ENCODE assay signal across 25 mouse cellular contexts in the genomic region with DNA sequence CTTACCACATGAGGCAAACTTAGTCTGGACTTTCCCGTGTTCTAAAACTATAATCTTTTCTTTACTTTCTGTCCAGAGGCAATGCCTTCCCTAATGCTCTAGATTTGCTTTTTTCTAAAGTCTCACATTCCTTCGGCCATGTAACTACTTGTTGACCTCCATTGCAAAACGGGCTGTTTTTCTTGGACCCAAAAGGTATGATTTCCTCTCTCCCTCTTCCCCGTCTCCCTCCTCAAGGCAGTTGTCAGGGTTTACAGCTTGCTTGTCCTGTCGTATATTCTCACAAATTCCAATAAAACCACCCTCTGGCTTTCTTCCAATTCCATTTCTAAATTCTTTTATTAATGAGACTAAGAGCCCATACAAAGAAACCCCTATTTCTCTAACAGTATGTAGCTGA.
DNase-seq lines count a peak whose midpoint lies in the region; ATAC-seq and TF ChIP-seq lines count a peak whose summit lies in the region.
"Had no signal": no experiment of that assay in that cellular context is flagged by ENCODE, and none has a peak within 500 bp of the region (broad histone marks: within the 10 kb centered on the region; RNA-seq: fewer than 3 reads in every experiment).

No protein-coding gene starts in this region.

- H3K4me3 ChIP-seq in kidney, adult 2 months (ENCODE audit: insufficient read depth, low read depth, low read length), result no peak overlapping the region
- H3K4me3 ChIP-seq in kidney, postnatal 0 days (replicated peaks; ENCODE audit: low read depth, low read length), result no peak overlapping the region
- H3K4me3 ChIP-seq in limb, embryonic 15.5 days, result no peak overlapping the region
- H3K4me3 ChIP-seq: forebrain, embryonic 10.5 days; forebrain, embryonic 15.5 days; gastrocnemius, adult 2 months; heart, adult 2 months; heart, embryonic 12.5 days had no signal

- TF ChIP-seq CTCF in kidney, adult 2 months (conservative IDR thresholded peaks at IDR 0.05; ENCODE audit: insufficient read depth, insufficient read length, low read depth, low read length), result no peak
- TF ChIP-seq CTCF in kidney, postnatal 0 days (IDR thresholded peaks at IDR 0.05; ENCODE audit: low read depth), result no peak

- no peak overlapping the region for H3K4me2 ChIP-seq in kidney, postnatal 0 days (ENCODE audit: low read length)
- H3K4me2 ChIP-seq in limb, embryonic 15.5 days, result no peak overlapping the region
- H3K4me2 ChIP-seq: forebrain, embryonic 15.5 days; heart, embryonic 12.5 days; hindbrain, embryonic 14.5 days; liver, embryonic 11.5 days had no signal

- peak; percentile 29 for DNase-seq in kidney, adult 2 months
- no peak for DNase-seq in kidney, postnatal 25 days
- peak; percentile 84 for DNase-seq in kidney, postnatal 0 days (ENCODE audit: low spot score)
- DNase-seq in kidney, postnatal 10 days, result no peak
- DNase-seq in fibroblast of lung, adult 2 months (ENCODE audit: low read depth), result peak; percentile 2
- DNase-seq in spleen, postnatal 10 days (ENCODE audit: low spot score in 2 of 2), result no peak
- DNase-seq: adrenal gland, postnatal 25 days; cerebellum, adult 11-12 months; cerebellum, postnatal 14 days; gastrocnemius, adult 2 months; gastrocnemius, postnatal 36 days; heart, adult 2 months; heart, postnatal 4 days; lung, postnatal 4 days; midbrain, embryonic 14.5 days; thymus, postnatal 4 days had no signal

- no peak for TF ChIP-seq POLR2A in kidney, adult 2 months (IDR thresholded peaks at IDR 0.05; ENCODE audit: low read depth, low read length)

- no peaks in the 10 kb centered on the region for H3K36me3 ChIP-seq in kidney, adult 2 months (ENCODE audit: control insufficient read depth, insufficient read depth, low read length)
- H3K36me3 ChIP-seq in kidney, postnatal 0 days (ENCODE audit: insufficient read depth, low read length), result no peaks in the 10 kb centered on the region
- H3K36me3 ChIP-seq in limb, embryonic 15.5 days, result no peaks in the 10 kb centered on the region
- H3K36me3 ChIP-seq: forebrain, embryonic 10.5 days; forebrain, embryonic 15.5 days; G1E; heart, embryonic 12.5 days had no signal

- no peaks in the 10 kb centered on the region for H3K27me3 ChIP-seq in kidney, adult 2 months (replicated peaks; ENCODE audit: control insufficient read depth, insufficient read depth, low read length)
- H3K27me3 ChIP-seq in kidney, postnatal 0 days (ENCODE audit: insufficient read depth, low read length), result no peaks in the 10 kb centered on the region
- no peaks in the 10 kb centered on the region for H3K27me3 ChIP-seq in limb, embryonic 15.5 days
- H3K27me3 ChIP-seq: forebrain, embryonic 15.5 days; heart, embryonic 12.5 days had no signal

- H3K9me3 ChIP-seq in kidney, postnatal 0 days (replicated peaks; ENCODE audit: low read length), result no peaks in the 10 kb centered on the region
- H3K9me3 ChIP-seq in limb, embryonic 15.5 days, result no peaks in the 10 kb centered on the region
- H3K9me3 ChIP-seq: forebrain, embryonic 10.5 days; forebrain, embryonic 15.5 days; heart, embryonic 12.5 days had no signal

- 64% methylated on average over 5 of the region's 5 CpGs for WGBS in kidney, adult 2 months
- 44% methylated on average over 5 of the region's 5 CpGs for WGBS in kidney, postnatal 0 days
- WGBS in limb, embryonic 15.5 days, result 23% methylated on average over 5 of the region's 5 CpGs

- no peak for ATAC-seq in kidney, postnatal 0 days (replicated peaks; ENCODE audit: low FRiP score, low read depth)
- ATAC-seq in limb, embryonic 15.5 days (ENCODE audit: insufficient number of reproducible peaks, low FRiP score, low TSS enrichment, low read depth), result no peak
- ATAC-seq: forebrain, embryonic 15.5 days; intestine, postnatal 0 days; Patski had no signal

- no peak overlapping the region for H3K27ac ChIP-seq in kidney, adult 2 months (ENCODE audit: insufficient read depth, low read depth, low read length)
- H3K27ac ChIP-seq in kidney, postnatal 0 days, result no peak overlapping the region
- H3K27ac ChIP-seq in limb, embryonic 15.5 days, result peak overlapping the region; percentile 18; the same call in 1 of the 2 replicates
- H3K27ac ChIP-seq: forebrain, embryonic 10.5 days; forebrain, embryonic 15.5 days; gastrocnemius, adult 2 months; heart, adult 2 months; hindbrain, embryonic 14.5 days had no signal

- H3K4me1 ChIP-seq in kidney, adult 2 months (ENCODE audit: control insufficient read depth, insufficient read depth, low read length), result no peaks in the 10 kb centered on the region
- no peaks in the 10 kb centered on the region; the same call in 1 of the 2 replicates for H3K4me1 ChIP-seq in kidney, postnatal 0 days (replicated peaks; ENCODE audit: insufficient read depth, low read length)
- peaks cover 12% of the 10 kb centered on the region for H3K4me1 ChIP-seq in limb, embryonic 15.5 days
- H3K4me1 ChIP-seq: forebrain, embryonic 10.5 days had no signal

- H3K9ac ChIP-seq in kidney, postnatal 0 days (ENCODE audit: low read depth, low read length), result no peak overlapping the region
- H3K9ac ChIP-seq in limb, embryonic 15.5 days, result no peak overlapping the region
- H3K9ac ChIP-seq: forebrain, embryonic 15.5 days; heart, embryonic 12.5 days; hindbrain, embryonic 14.5 days had no signal

Comparison
In these comparisons a context has a peak if more than half of its experiments do, and no peak if none do; other contexts are left out.
1. DNase-seq: peak in kidney, adult 2 months (single experiment), kidney, postnatal 0 days (single experiment) and fibroblast of lung, adult 2 months (single experiment); none in kidney, postnatal 25 days (0 of 2), kidney, postnatal 10 days (single experiment) and spleen, postnatal 10 days (0 of 2).